Mouse (Mus musculus) ES-E14 (cell line): ENCODE measurements around the gene Pdcl. TPM values are rescaled to one million over a fixed set of nuclear protein-coding genes. Genes with fewer than 3 reads are reported as not detected.

Experiments used
- DNase-seq: peaks from one replicate; pipeline ENCODE4 v3.0.0-alpha.2; 2013; ENCODE audit warnings: low read depth, low spot score
- H3K27ac ChIP-seq: 2 replicates; pipeline ENCODE4 v1.5.1; 2012; ENCODE audit warnings: low read depth, mild to moderate bottlenecking, low read length, moderate library complexity, mixed read lengths; ENCODE audit not compliant: poor library complexity, insufficient read depth, severe bottlenecking
- H3K36me3 ChIP-seq: 2 replicates; pipeline ENCODE4 v1.6.1; 2012; ENCODE audit warnings: mild to moderate bottlenecking, low read length, moderate library complexity, mixed read lengths; ENCODE audit not compliant: control insufficient read depth, poor library complexity, insufficient read depth, severe bottlenecking
- H3K4me1 ChIP-seq, 2 experiments: fragments of 150-350 bp in 1 of 2; sonication (generic) in 1 of 2; 2 replicates each; pipeline ENCODE4 v1.6.1; 2012; ENCODE audit warnings: low read length in 2 of 2, mild to moderate bottlenecking in 1 of 2, mixed read lengths in 1 of 2; ENCODE audit not compliant: control insufficient read depth in 2 of 2, insufficient read depth in 2 of 2, poor library complexity in 1 of 2
- H3K4me3 ChIP-seq, 2 experiments: fragments of 150-350 bp in 1 of 2; sonication (generic) in 1 of 2; 2 replicates each; pipeline ENCODE4 v1.5.1; 2012; ENCODE audit warnings: low read length in 2 of 2, low read depth in 1 of 2, mild to moderate bottlenecking in 1 of 2, mixed read lengths in 1 of 2; ENCODE audit not compliant: insufficient read depth in 1 of 2, poor library complexity in 1 of 2, severe bottlenecking in 1 of 2
- H3K9ac ChIP-seq: 2 replicates; pipeline ENCODE4 v1.6.1; 2012; ENCODE audit warnings: low read depth, mild to moderate bottlenecking, low read length, mixed read lengths; ENCODE audit not compliant: poor library complexity, insufficient read depth, severe bottlenecking
- H3K9me3 ChIP-seq: fragments of 150-350 bp; sonication (generic); 2 replicates; pipeline ENCODE4 v1.6.1; 2012; ENCODE audit warnings: low read depth, mild to moderate bottlenecking, low read length; ENCODE audit not compliant: control insufficient read depth, insufficient read depth
- CHD2 ChIP-seq: IDR thresholded peaks from 2 replicates; pipeline ENCODE4 v1.6.1; 2014; ENCODE audit warnings: mild to moderate bottlenecking, low read depth, low read length, inconsistent platforms
- HCFC1 ChIP-seq: IDR thresholded peaks from 2 replicates; pipeline ENCODE4 v1.6.1; 2012; ENCODE audit warnings: low read length, inconsistent platforms, borderline replicate concordance; ENCODE audit not compliant: insufficient read depth
- MAFK ChIP-seq: IDR thresholded peaks from 2 replicates; pipeline ENCODE4 v1.6.1; 2014; ENCODE audit warnings: mild to moderate bottlenecking, low read depth, low read length, inconsistent platforms; ENCODE audit not compliant: insufficient read depth
- ZC3H11A ChIP-seq: IDR thresholded peaks from 2 replicates; pipeline ENCODE4 v1.6.1; 2012; ENCODE audit warnings: low read depth, mild to moderate bottlenecking, inconsistent platforms, low read length, borderline replicate concordance
- ZNF384 ChIP-seq: IDR thresholded peaks from 2 replicates; pipeline ENCODE4 v1.6.1; 2012; ENCODE audit warnings: low read depth, low read length, inconsistent platforms
- in situ Hi-C, 2 experiments: fragments of 600-800 bp; cut with MboI; formaldehyde crosslinking; loops; one replicate each; pipeline ENCODE4 v1.15.1; 2025; ENCODE audit warnings: low sequenced_read_pairs in 2 of 2, inconsistent platforms in 1 of 2; ENCODE audit not compliant: unreplicated experiment in 2 of 2
- total RNA-seq: library from RNA; depleted of rRNA; stranded (reverse); fragments of 300-350 nt; gene quantifications from 2 replicates; pipeline ENCODE4 v1.2.3, GENCODE M21; 2012

The Pdcl gene
- total RNA-seq, 1 experiment = 30.5 TPM

DNA sequence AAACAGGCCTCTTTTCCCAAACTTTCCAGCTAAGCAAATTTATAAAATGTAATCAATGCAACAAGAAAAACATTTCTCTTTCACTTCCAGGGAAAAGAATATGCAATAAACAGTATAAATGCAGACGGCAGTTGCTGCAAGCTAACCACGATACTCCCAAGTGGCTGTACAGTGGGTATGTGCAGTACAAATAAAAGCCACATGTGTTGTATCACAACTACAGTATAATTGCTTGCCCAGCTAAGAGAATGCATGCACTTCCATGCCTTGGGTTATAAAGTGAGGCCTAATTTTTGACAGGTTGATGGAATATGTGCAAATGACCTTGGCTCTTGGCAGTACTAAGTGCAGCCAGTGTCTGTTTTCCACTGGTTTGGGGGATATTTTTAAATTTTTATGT lies 11.5 kb upstream of the Pdcl start:
- in situ Hi-C loops = no loop called here
- DNase-seq = no peak
- Histone ChIP-seq H3K9ac (no peak overlapping the region), H3K4me1 (no peaks in the 10 kb centered on the region), H3K4me3 (no peak overlapping the region), H3K27ac (no peak overlapping the region), H3K36me3 (peaks cover 4% of the 10 kb centered on the region; the same call in 1 of the 2 replicates), H3K9me3 (no peaks in the 10 kb centered on the region)
- no peak for TF ChIP-seq ZNF384
- TF ChIP-seq CHD2 = no peak
- TF ChIP-seq MAFK = no peak
- no peak for TF ChIP-seq ZC3H11A
- no peak for TF ChIP-seq HCFC1

DNA sequence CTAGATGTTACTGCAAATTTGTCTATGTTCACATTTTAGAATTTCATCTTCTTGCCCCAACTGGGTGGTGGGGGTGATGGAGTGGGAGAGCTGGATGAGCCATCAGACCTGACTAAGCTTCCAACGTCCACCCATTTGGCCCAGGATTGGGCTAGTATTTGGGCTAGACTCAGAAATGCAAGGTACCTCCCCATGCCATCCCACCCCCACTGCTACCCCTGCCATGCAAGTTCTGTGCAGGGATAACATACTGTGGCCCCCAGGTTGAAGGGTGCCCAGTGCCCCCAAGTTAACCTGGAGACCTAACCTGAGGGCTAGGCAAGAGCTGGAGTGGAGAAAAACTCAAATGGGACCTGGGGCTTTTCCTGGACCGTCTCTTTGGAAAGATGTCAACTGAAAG lies 776 bp upstream of the Pdcl start:
- H3K27ac ChIP-seq = peak overlapping the region; percentile 94; the same call in 1 of the 2 replicates
- no peak for TF ChIP-seq ZC3H11A
- in situ Hi-C loops = no loop called here
- H3K9me3 ChIP-seq = no peaks in the 10 kb centered on the region
- peak overlapping the region; percentile 40; the same call in 1 of the 2 replicates for H3K9ac ChIP-seq
- peak overlapping the region in 1 of 2 experiments; percentile 82; a peak in 2 of 4 replicates for H3K4me3 ChIP-seq
- H3K36me3 ChIP-seq = peaks cover 9% of the 10 kb centered on the region
- peaks cover 0 to 2% of the 10 kb centered on the region in 2 experiments; a peak in 1 of 4 replicates for H3K4me1 ChIP-seq
- DNase-seq = no peak

DNA sequence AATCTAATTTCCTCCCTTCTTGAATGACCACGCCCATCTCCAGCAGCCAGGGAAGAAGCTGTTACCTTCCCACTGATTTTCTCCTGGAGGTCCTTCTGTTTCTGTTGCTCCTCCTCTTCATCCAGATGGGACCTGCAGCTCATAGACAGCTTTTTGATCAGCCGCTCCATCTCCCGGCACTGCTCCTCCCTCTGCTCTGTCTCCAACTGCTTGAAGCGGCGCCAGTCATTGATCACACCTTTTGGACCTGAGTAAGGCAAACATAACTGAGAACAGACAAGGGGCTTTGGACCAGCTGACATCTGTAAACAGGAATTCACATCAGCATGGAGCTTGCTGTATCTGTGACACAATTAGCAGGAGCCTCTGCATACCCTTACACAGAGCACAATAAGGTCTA lies 3.6 kb downstream of the Pdcl start:
- TF ChIP-seq MAFK (no peak), HCFC1 (no peak), ZNF384 (no peak)
- no peak for DNase-seq
- H3K4me1 ChIP-seq = peaks cover 0 to 2% of the 10 kb centered on the region in 2 experiments; a peak in 1 of 4 replicates
- H3K9me3 ChIP-seq = no peaks in the 10 kb centered on the region
- H3K36me3 ChIP-seq = peaks cover 21% of the 10 kb centered on the region
- in situ Hi-C loops = no loop called here
- H3K4me3 ChIP-seq = no peak overlapping the region
- H3K9ac ChIP-seq = no peak overlapping the region
- no peak overlapping the region for H3K27ac ChIP-seq

DNA sequence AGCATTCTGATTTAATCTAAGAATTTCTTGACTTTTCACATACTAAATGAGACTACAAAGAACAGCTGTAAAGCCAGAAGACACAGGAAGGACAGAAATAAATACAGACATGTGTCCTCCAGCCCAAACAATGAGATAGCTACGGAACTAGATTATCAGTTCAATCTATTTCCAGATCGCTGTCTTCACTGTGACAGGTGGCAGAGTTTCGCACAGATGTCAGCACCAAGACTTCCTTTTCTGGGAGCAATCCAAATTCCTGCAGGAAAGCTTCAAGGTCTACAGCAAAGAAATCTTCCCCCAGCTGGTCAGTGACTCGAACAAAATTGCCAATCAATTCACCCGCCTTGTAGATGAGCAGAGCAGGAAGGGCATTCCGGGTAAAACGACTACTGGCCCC lies 7.5 kb downstream of the Pdcl start:
- peaks cover 19% of the 10 kb centered on the region for H3K36me3 ChIP-seq
- TF ChIP-seq ZC3H11A (no peak), MAFK (no peak), HCFC1 (no peak), CHD2 (no peak), ZNF384 (no peak)
- H3K9me3 ChIP-seq = no peaks in the 10 kb centered on the region
- H3K4me1 ChIP-seq = no peaks in the 10 kb centered on the region
- no peak overlapping the region for H3K9ac ChIP-seq
- DNase-seq = no peak
- no peak overlapping the region for H3K4me3 ChIP-seq
- in situ Hi-C loops = no loop called here
- no peak overlapping the region for H3K27ac ChIP-seq

DNA sequence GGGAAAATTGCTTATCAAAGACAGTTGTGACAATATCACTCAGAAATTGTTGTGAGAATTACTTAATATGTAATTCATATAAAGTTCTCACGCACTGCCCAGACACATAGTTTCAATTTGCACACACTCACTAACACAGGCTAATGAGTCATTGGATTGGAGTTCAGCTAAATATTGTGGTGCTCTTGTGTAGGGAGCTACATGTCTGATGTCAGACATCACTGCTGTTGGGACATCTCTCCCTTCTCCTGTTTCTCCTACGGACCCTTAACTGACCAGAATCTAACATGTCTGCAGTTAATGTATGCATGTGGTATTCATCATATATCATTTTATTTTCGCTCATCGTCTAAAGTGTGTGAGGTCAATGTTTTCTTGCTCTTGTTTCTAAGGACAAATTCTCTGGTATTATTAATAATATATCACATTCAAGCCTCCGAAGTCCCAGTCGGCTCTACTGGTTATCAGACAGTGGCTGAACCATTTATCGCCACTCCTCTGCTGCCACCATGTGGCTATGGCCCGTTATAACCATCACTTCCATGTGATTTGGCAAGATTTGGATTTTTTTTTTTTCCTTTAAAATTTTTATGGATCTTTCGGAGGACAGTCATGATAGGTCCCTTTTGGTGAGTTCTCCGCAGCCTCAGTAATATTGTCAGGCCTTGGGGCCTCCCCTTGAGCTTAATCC lies 20.5 kb downstream of the Pdcl start:
- H3K27ac ChIP-seq = no peak overlapping the region
- no peaks in the 10 kb centered on the region for H3K4me1 ChIP-seq
- H3K36me3 ChIP-seq = no peaks in the 10 kb centered on the region
- peak; percentile 52; the same call in 1 of the 2 replicates for TF ChIP-seq ZC3H11A
- no peak for TF ChIP-seq HCFC1
- peak; percentile 15 for DNase-seq
- no peak overlapping the region for H3K4me3 ChIP-seq
- H3K9me3 ChIP-seq = 0 out of 2 replicates have a peak, but pooled peaks cover 3% of the 10 kb centered on the region
- in situ Hi-C loops = no loop called here
- H3K9ac ChIP-seq = no peak overlapping the region
